Mouse (Mus musculus): Measurements from ENCODE around the gene Nalcn. TPM values are rescaled to one million over a fixed set of nuclear protein-coding genes. Genes with fewer than 3 reads are reported as not detected.

The Nalcn gene
- total and polyA plus RNA-seq, 3 experiments, result not detected

DNA sequence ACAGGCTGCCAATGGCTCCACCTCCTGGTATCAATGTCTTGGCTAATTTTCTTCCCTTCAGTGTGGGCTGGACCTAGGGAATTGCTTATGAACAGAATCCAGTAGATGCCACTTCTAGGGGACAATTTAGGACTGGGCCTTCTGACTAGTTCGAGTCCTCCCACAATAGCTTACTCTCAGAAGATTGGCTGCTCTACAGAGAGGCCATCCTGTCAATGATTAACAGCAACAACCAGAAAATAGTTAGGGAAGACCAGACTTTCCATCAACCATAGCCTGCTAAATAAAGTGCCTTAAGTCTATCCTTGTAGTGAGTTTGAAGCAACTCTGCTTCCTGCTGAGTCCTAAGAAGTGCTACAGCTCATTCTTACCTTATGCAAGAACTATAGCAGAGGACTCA lies 386.2 kb downstream of the Nalcn start:
- in situ Hi-C loops (cut with MboI; ENCODE audit: low pct_ligation_motif_present, low pct_unique_long_range_greater_than_20kb, low sequenced_read_pairs), result no loop called here
- TF ChIP-seq PAX5 (IDR thresholded peaks at IDR 0.05; ENCODE audit: low read length) (no peak), E2F4 (IDR thresholded peaks at IDR 0.05; ENCODE audit: insufficient replicate concordance, low read depth, low read length) (no peak), ZNF384 (IDR thresholded peaks at IDR 0.05; ENCODE audit: low read depth, low read length) (no peak), ETS1 (conservative IDR thresholded peaks at IDR 0.05; ENCODE audit: low read depth, low read length) (no peak), GABPA (IDR thresholded peaks at IDR 0.05; ENCODE audit: insufficient replicate concordance, low read depth, low read length) (no peak), NELFE (IDR thresholded peaks at IDR 0.05; ENCODE audit: low read depth, low read length) (no peak), POLR2AphosphoS2 (IDR thresholded peaks at IDR 0.05; ENCODE audit: low read depth, low read length) (no peak), MEF2A (IDR thresholded peaks at IDR 0.05; ENCODE audit: borderline replicate concordance, low read depth, low read length) (no peak), POLR2A (IDR thresholded peaks at IDR 0.05; ENCODE audit: low read depth, low read length) (no peak), MYC (IDR thresholded peaks at IDR 0.05; ENCODE audit: low read depth, low read length) (no peak), MXI1 (IDR thresholded peaks at IDR 0.05; ENCODE audit: low read depth, low read length) (no peak)
- no peaks in the 10 kb centered on the region for H3K4me1 ChIP-seq (ENCODE audit: control insufficient read depth in 1 of 2, insufficient read depth in 2 of 2)
- H3K27ac ChIP-seq (ENCODE audit: insufficient read depth, low read depth), result no peak overlapping the region
- H3K4me3 ChIP-seq (replicated peaks in 1 of 3; ENCODE audit: low read depth in 2 of 3, low read length in 2 of 3, poor library complexity in 1 of 3), result no peak overlapping the region
- dilution Hi-C loops (cut with MboI; ENCODE audit: extremely low pct_ligation_motif_present, extremely low pct_unique_long_range_greater_than_20kb, low sequenced_read_pairs), result no loop called here
- no peaks in the 10 kb centered on the region for H3K9me3 ChIP-seq (replicated peaks; ENCODE audit: low read length)
- no peak overlapping the region for H3K9ac ChIP-seq (ENCODE audit: insufficient read depth, low read depth)
- H3K4me2 ChIP-seq (ENCODE audit: insufficient read depth, low read depth, poor library complexity, severe bottlenecking), result no peak overlapping the region
- H3K79me2 ChIP-seq (replicated peaks; ENCODE audit: control insufficient read depth, extremely low read depth, insufficient read depth, poor library complexity, severe bottlenecking), result no peaks in the 10 kb centered on the region
- H3K27me3 ChIP-seq (replicated peaks), result no peaks in the 10 kb centered on the region
- H3K36me3 ChIP-seq (replicated peaks in 1 of 2; ENCODE audit: control insufficient read depth in 1 of 2, insufficient read depth in 1 of 2, low read length in 1 of 2), result no peaks in the 10 kb centered on the region
- no peak for DNase-seq (ENCODE audit: extremely low read depth)

DNA sequence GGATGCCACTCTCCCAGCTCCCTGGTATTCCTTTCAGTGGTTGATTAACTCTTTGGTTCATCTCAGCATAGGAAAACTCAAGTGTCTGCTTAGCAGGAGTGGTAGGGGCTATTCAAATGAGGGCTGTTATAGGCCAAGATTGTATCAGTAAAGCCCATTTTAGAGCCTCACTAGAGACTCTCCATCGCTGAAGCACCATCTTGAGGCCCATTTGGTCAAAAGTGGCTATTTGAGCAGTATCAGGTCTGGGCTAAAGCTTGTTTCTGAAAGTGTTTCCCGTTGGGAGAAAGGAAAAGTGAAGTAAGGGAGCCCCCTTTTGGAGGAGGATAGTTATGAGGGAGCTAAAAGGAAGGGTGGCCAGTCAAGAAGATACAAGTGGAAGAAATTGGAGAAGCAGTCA lies 387.0 kb downstream of the Nalcn start:
- dilution Hi-C loops (cut with MboI; ENCODE audit: extremely low pct_ligation_motif_present, extremely low pct_unique_long_range_greater_than_20kb, low sequenced_read_pairs) (no loop called here), in situ Hi-C loops (cut with MboI; ENCODE audit: low pct_ligation_motif_present, low pct_unique_long_range_greater_than_20kb, low sequenced_read_pairs) (no loop called here)
- no peak overlapping the region for H3K4me2 ChIP-seq (ENCODE audit: insufficient read depth, low read depth, poor library complexity, severe bottlenecking)
- no peaks in the 10 kb centered on the region for H3K9me3 ChIP-seq (replicated peaks; ENCODE audit: low read length)
- no peak overlapping the region for H3K4me3 ChIP-seq (replicated peaks in 1 of 3; ENCODE audit: low read depth in 2 of 3, low read length in 2 of 3, poor library complexity in 1 of 3)
- no peaks in the 10 kb centered on the region for H3K36me3 ChIP-seq (replicated peaks in 1 of 2; ENCODE audit: control insufficient read depth in 1 of 2, insufficient read depth in 1 of 2, low read length in 1 of 2)
- no peak overlapping the region for H3K27ac ChIP-seq (ENCODE audit: insufficient read depth, low read depth)
- peak; percentile 59 for TF ChIP-seq RAD21 (IDR thresholded peaks at IDR 0.05; ENCODE audit: low read depth, low read length)
- TF ChIP-seq ETS1 (conservative IDR thresholded peaks at IDR 0.05; ENCODE audit: low read depth, low read length), result no peak
- no peak for TF ChIP-seq ZC3H11A (IDR thresholded peaks at IDR 0.05; ENCODE audit: low read depth, low read length)
- TF ChIP-seq PAX5 (IDR thresholded peaks at IDR 0.05; ENCODE audit: low read length), result no peak
- no peak for TF ChIP-seq BHLHE40 (IDR thresholded peaks at IDR 0.05; ENCODE audit: low read depth, low read length)
- peak in 1 of 2 experiments; percentile 57; a peak in 2 of 4 replicates for TF ChIP-seq CTCF (conservative IDR thresholded peaks at IDR 0.05 in 1 of 2, IDR thresholded peaks at IDR 0.05 in 1 of 2; ENCODE audit: low read depth in 2 of 2, low read length in 2 of 2)
- TF ChIP-seq IRF4 (IDR thresholded peaks at IDR 0.05; ENCODE audit: low read depth, low read length), result no peak
- DNase-seq (ENCODE audit: extremely low read depth), result peak; percentile 13
- no peaks in the 10 kb centered on the region for H3K27me3 ChIP-seq (replicated peaks)
- no peaks in the 10 kb centered on the region for H3K4me1 ChIP-seq (ENCODE audit: control insufficient read depth in 1 of 2, insufficient read depth in 2 of 2)
- no peaks in the 10 kb centered on the region for H3K79me2 ChIP-seq (replicated peaks; ENCODE audit: control insufficient read depth, extremely low read depth, insufficient read depth, poor library complexity, severe bottlenecking)
- no peak overlapping the region for H3K9ac ChIP-seq (ENCODE audit: insufficient read depth, low read depth)
